Mouse (Mus musculus): ENCODE measurements around the gene Coro2a.
A peak's percentile ranks its signal among the peaks of the same experiment; 100 is the strongest.
"Not testable (repeated sequence)": the region's sequence is repeated elsewhere in the genome, so short reads cannot be mapped to it uniquely, and the experiment has no call there.

Coro2a gene

GRCm38 (mm10) chr4:46613618-46614017, 11.6 kb upstream of the Coro2a start:
- no peak for DNase-seq (ENCODE audit: low spot score in 2 of 2)

DNA sequence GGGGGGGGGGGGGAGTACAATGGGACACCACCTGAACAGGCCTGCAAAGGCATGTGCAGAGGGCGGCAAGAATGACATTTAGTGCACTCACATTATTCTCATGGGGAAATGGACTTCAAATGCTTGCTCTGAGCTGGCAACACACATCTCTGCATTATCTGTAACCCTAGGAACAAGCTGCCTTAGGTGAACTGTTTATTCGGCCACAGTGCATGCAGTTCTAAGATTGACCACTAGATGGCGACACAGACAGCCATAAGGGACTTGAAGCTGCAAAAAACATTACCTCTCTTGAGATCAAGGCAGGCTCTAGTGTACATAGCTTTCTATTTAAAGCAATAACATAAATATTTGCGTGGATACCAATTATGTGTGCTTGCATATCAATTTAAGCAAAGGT, 9.2 kb upstream of the Coro2a start:
- DNase-seq (ENCODE audit: low spot score in 2 of 2) = peak; percentile 72 to 79

DNA sequence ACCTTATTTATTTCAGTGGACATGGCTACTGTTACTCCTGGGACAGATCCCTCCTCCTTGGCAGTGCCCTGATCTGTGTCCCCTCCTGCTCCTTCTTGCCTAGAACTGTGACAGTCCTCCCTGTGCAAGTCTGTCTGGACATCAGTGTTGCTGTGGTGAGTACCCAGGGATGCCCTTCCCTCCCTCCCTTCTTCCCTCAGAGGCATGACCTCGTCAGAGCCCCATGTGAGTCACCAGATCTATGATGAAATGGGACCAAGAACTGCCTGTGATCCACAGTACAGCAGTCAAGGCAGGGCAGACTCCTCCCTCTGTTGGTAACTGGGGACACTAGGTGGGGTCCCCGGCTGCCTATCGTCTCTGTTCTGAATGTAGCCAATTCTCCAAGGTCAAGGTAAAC, 5.6 kb upstream of the Coro2a start:
- DNase-seq (ENCODE audit: low spot score in 2 of 2) = no peak

DNA sequence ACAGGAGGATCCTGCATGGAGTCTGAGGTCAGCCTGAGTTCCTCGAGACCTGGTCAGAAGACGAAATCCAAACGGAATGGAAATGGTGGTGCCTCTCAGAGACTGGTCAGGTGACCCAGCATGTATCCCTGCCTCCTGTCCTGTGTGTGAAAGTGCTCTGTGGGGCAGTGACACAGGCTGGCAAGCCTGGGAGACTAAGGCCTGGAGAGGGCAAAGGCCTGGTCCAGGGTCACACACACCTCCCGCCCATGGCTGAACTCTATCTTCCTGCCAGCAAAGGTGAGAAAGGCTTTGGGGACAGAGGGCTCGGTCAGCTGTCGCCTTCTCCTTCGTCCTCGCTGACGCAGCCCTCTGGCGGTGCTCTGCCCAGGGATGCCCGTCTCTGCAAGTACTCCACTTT, 3.4 kb upstream of the Coro2a start:
- no peak for DNase-seq (ENCODE audit: low spot score in 2 of 2)

DNA sequence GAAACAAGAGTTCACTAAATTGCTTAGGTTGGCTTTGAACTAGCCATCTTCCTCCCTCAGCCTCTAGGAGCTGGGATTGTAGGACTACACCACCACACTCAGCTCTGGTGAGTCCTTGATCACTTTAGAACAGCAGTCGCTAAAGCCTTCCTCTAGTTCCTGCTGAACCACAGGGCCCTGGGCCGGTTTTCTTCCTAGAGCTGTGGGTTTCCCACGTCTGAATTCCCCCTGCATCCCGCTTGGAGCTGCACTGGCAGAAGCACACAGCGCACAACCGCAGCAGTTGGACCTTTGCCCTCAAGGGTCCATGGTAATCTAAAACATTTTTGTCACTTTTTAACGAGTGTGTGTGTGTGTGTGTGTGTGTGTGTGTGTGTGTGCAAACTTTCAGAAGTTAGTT, 702 bp upstream of the Coro2a start:
- DNase-seq (ENCODE audit: low spot score in 2 of 2) = no peak

DNA sequence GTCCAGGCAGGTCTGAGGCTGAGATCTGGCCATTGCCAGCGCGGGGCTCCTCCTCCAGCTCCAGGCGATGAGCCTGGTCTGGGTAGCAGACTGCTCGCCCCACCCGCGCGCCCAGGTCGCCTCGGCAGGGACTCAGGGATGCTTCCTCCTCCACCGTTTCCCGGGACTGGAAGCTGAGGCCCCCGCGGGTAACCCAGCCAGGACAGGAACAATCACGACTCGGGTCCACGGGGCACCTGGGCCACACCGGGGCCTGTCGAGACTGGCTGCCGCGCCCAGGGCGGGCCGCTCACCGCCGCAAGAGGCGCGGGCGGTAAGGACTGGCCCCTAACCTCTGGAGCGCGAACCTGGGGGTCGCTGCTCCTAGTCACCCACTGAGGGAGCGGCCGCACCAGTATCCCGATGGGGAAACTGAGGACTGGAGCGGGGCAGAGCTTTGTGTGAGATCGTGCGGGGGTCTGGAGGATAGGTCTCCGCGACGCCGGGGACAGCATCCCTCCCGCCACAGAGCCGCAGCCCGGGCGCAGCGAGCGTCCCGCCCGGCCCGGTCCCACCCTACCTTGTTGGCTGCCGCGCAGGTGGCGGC, 651 bp downstream of the Coro2a start:
- peak in 1 of 2 experiments; percentile 19 for DNase-seq (ENCODE audit: low spot score in 2 of 2)

- no peak for DNase-seq (ENCODE audit: low spot score in 2 of 2)
Measured at GRCm38 (mm10) chr4:46600473-46601257, 1.3 kb downstream of the Coro2a start.

GRCm38 (mm10) chr4:46599609-46600008, 2.4 kb downstream of the Coro2a start:
- not testable (repeated sequence) for DNase-seq (ENCODE audit: low spot score in 2 of 2)

GRCm38 (mm10) chr4:46598981-46599380, 3.0 kb downstream of the Coro2a start:
- no peak for DNase-seq (ENCODE audit: low spot score in 2 of 2)

- DNase-seq (ENCODE audit: low spot score in 2 of 2) = no peak
Measured at GRCm38 (mm10) chr4:46598111-46598510, 3.9 kb downstream of the Coro2a start.

DNA sequence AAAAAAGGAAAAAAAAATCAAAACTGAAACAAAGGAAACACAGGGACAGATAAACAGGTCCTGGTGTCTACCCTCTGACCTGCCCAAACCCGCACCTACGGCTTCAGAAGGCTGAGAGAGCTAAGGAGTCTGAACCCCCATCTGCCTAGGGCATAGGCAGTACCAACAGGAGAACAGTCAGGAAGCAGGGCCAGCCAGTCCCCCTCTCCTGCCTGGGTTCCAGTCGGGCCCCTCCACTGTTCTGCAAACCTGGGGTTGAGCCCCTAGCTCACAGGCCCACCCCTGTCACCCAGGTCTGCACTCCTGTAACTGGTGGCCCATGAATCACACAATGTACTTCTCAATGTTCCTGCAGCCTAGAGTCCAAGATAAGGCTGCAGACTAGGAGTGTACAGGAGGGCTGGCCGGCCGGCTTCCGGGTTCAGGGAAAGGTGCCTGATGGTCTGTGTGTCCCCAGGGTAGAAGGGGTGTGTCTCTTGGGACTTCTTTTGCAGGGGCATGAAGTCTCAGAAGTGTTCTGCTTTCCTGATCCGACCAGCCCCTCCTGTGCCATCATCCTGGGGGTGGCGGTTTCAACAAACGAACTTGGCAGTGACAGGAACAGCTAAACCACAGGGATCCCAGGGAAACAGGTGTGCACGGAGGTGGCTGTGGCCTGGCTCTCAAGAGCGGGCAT, 4.6 kb downstream of the Coro2a start:
- peak; percentile 70 to 75 for DNase-seq (ENCODE audit: low spot score in 2 of 2)

GRCm38 (mm10) chr4:46596398-46596797, 5.6 kb downstream of the Coro2a start:
- DNase-seq (ENCODE audit: low spot score in 2 of 2) = no peak

DNA sequence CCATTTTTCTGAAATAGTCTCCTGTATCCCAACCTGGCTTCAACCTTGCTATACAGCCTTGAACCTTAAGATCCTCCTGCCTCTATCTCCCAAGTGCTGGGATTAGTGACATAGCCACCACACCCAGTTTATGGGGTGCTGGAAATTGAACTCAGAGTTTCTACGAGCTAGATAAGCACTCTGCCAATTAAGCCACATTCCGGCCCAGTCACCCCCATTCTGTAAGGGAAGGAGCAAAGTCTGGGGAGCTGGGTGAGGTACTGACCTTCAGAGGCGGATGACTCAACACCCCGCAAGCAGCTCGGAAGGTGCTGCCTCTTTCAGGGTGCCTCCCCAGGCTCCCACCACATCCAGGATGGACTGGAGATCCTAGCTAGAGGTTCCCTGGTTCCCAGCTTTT, 7.9 kb downstream of the Coro2a start:
- no peak for DNase-seq (ENCODE audit: low spot score in 2 of 2)

GRCm38 (mm10) chr4:46593472-46593871, 8.5 kb downstream of the Coro2a start:
- no peak for DNase-seq (ENCODE audit: low spot score in 2 of 2)

- peak in 1 of 2 experiments; percentile 41 for DNase-seq (ENCODE audit: low spot score in 2 of 2)
Measured at GRCm38 (mm10) chr4:46591833-46592520, 10.0 kb downstream of the Coro2a start.

GRCm38 (mm10) chr4:46590810-46591209, 11.2 kb downstream of the Coro2a start:
- no peak for DNase-seq (ENCODE audit: low spot score in 2 of 2)

GRCm38 (mm10) chr4:46589946-46590684, 11.9 kb downstream of the Coro2a start:
- no peak for DNase-seq (ENCODE audit: low spot score in 2 of 2)

DNA sequence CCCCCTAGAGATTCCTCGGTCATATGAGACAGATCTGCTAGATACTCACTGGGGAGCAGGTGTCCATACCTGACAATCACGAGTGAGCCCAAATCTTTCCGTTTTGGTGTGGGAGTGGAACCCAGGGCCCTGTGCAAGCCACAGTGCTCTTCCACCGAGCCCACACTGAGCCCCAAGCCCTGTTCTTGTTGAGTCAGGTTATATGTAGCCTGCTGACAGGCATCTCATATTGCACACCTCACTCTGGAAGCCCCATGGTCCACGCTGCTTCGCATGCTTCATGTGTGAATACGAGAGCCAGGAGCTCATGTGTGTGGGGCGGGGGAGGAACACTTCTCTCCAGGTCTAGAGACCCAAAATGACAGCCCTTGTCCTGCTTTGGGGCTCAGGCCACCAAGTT, 12.9 kb downstream of the Coro2a start:
- DNase-seq (ENCODE audit: low spot score in 2 of 2) = no peak

- no peak for DNase-seq (ENCODE audit: low spot score in 2 of 2)
Measured at GRCm38 (mm10) chr4:46586473-46586872, 15.5 kb downstream of the Coro2a start.

- no peak for DNase-seq (ENCODE audit: low spot score in 2 of 2)
Measured at GRCm38 (mm10) chr4:46585811-46586190, 16.2 kb downstream of the Coro2a start.

- DNase-seq (ENCODE audit: low spot score in 2 of 2) = no peak
Measured at GRCm38 (mm10) chr4:46585041-46585810, 16.8 kb downstream of the Coro2a start.
